Mouse (Mus musculus) lung, postnatal 36 days (tissue): ENCODE results near the gene Etnk1.
"Not testable (repeated sequence)": the region's sequence is repeated elsewhere in the genome, so short reads cannot be mapped to it uniquely, and the experiment has no call there.

Source experiments
- DNase-seq: peaks from one replicate; pipeline ENCODE4 v3.0.0; 2022; ENCODE audit warnings: mixed read lengths

The Etnk1 gene

DNA sequence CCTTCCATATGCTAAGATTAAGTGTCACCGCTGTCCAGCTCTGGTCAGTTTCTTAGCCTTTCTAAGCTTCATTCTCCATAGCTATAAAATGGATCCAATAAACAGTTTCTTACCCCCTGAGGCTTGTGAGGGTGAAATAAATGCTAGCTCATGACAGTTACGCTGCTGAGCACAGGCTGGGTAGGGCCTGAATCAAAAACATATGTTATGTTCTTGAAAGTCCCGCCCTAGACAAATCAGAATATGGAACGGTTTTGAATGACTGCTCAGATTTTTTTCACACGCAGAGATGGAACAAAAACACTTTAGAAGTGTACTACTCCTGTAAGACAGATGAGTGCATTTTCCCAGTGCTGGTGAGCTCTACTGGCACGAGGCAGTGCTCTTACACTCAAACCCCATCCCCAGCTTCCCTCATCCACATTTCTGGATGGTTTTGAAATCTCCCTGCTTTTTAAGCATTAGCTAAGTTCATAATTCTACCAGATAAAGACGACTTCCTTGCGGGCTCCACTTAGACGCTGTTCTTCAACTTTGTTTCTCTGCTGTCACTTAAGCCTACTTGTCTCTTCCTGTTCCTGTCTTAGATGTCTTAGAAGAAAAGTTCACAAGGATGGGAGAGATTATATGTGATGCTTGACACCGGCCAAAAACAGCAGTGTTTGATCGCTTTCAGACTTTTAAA, 4.9 kb downstream of the Etnk1 start:
- DNase-seq: no peak

DNA sequence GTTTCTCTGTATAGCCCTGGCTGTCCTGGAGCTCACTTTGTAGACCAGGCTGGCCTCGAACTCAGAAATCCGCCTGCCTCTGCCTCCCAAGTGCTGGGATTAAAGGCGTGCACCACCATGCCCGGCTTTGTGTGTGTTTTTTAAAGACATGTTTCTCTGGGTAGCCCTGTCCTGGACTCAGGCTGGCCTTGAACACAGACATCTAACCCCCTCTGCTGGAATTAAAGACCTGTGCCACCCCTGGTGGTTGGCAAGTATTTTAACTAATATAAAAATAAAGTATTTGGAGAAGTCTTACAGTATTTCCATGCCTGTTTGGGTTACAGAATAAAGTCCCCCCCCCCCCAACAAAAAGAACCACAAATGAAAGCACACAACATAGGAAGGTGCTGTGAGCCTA, 5.7 kb downstream of the Etnk1 start:
- DNase-seq: not testable (repeated sequence)

DNA sequence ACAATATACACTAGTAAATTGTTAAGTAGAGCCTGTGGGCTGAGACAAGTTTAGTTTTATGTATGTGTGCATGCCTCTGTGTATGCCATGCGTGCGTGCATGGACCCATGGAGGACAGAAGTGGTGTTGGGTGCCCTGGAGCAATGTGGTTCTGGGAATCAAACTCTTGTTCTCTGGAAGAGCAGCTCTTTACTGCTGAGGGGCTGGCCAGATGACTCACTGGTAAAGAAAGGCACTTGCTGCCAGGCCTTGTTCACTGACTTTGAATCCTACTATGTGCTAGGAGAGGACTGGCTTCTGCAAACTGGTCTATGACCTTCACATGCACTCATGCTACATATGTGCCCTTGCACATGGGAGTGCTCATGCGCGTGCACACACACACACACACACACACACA, 7.2 kb downstream of the Etnk1 start:
- DNase-seq: no peak

DNA sequence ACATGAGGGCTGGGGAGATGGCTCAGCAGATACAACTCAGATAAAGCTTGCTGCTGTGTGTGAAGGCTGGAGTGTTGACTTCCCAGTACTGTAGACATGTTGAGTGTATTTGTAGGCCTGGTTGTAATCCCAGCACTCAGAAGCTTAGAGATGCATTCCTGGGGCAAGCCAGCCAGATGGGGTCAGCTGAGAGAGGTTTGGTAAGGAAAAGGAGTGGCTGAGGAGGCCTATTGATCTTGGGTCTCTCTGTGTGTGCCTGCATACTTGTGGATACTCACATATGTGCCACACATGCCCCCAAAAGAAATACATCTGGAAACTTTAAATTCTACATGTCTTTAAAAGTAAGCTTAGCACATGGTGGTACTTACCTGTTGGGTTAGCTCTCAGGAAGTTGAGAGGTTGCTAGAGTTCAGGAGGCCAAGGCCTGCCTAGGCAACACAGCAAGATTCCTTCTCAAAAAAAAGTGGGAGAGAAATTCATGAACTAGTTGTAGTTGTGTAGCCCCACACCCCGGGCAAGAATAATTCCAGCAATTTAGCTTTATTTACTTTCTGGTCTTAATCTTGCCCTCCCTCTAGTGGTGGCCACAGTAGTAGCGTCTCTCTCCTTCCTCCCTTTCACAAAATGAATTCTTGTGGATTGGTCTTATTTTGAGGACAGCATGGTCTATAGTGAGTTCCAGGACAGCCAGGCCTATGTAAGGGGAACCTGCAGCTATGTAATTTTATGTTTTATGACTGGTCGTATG, 8.1 kb downstream of the Etnk1 start:
- DNase-seq: peak; percentile 77

DNA sequence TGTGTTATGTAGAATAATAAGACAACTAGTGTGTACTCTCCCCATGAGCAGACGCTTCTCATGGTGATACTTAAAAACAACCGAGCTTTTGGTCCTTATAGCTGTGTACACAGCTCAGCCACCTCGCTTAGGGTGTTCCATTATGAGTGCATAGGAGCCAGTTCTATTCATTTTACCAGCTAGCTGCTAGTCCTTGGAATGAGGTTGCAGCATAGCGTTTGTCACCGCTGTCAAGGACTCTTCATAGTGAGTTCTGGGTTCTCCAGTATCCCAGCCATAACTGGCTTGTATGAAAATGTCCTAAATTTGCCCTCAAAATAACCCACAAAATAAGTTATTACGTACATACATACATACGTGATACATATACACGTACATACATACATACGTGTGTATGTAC, 9.1 kb downstream of the Etnk1 start:
- no peak for DNase-seq

DNA sequence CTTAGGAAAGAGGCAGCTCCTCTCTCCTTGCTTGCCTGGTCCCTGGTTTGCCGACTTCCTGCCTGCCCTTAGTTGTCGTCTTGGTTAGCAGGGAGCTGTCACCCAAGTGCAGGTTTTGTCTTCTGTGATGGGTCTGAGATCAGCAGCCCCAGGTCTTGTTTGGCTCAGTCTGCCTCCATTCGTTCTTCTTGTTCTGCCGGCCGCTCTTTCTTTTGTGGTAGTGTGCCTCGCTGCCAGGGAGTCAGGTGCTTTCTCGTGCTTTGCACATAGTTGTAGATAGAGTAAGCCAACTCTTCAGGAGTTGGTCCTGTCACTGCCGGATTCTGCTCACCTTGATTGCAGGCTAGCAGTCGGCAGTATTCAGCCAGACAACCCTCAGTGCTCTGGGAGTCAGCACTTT, 9.6 kb downstream of the Etnk1 start:
- no peak for DNase-seq

DNA sequence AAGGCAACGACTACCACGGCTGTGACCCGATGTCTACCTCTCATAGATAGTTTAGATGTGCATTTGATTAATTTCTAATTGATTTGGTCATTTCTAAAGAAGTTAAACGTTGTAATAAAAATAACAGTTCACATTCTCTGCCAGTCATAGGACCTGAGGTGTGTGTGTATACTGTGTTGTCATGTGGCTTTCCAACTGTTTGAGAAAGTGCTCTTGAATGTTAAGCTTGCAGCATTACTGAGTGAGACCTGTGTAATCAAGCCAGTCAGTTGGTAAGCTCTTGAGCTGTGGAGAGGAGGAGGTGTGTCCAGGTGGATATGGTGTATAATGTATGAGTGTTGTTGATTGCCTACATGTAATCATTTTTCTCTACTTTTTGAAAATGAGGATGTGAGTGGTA, 12.2 kb downstream of the Etnk1 start:
- DNase-seq: peak; percentile 71

DNA sequence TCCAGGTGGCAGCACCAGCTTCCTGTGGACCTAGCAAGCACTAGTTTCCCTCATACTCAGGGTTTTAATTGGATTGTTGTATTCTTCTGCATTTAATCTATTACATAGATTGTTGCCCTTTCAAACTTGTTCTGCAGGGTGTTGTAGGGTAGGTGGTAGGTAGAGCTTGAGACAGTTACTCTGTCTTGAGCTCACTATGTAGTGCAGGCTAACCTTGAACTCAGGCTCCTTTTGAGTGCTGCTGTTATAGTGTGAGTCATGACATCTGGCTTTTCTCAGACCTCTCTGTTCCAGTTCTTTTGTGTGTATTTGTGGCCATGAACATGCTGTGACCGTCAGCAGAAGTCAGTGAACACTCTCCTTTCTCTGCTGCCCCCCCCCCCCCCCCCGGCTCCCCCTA, 12.7 kb downstream of the Etnk1 start:
- DNase-seq: no peak

DNA sequence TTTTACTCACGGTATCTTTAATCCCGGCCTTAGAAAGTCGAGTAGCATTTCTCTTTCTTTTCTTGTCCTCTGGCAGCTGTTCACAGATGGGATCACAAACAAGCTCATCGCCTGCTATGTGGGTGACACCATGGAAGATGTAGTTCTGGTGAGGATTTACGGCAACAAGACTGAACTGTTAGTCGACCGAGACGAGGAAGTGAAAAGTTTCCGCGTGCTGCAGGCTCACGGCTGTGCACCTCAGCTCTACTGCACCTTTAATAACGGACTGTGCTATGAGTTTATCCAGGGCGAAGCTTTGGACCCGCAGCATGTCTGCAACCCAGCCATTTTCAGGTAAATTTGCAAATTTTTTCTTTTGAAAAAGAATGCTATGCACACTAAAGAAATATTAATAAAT, 13.5 kb downstream of the Etnk1 start:
- DNase-seq: no peak

DNA sequence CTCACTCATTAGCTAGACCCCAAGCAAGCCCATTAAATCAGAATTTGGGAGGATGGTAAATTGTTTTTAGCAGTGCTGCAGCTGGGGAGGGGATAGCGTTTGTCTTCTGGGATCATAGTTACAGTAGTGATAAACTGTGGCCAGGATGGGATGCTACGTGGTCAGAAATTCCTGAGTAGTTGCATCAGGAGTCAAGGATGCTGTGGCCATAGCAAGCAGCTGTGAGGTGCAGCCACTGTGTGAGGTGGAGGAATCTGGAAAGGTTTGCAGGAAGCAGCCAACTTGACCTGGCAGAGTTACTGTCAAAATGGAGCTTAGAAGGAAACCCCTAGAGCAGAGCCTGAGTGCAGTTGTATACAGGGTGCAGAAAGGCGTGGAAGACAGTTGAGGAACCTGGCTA, 17.1 kb downstream of the Etnk1 start:
- no peak for DNase-seq

DNA sequence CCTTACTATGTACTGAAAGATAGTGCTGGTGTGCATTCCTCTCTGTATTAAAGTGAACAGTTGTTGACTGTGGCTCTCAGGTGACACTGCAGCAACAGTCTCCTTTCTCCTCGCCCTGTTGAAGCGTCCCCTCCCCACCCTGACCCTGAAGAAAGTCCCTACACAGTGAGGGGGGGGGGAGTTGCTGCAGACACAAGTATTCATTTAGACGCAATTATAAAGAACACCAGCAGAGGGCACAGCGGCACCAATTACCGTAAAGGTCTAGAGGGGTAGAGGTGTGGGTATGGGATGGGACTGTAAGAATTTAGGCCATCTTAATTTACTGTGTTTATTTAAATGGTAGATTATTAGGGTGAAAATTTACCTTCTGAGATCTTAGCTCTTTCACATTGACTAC, 17.7 kb downstream of the Etnk1 start:
- peak; percentile 50 for DNase-seq

DNA sequence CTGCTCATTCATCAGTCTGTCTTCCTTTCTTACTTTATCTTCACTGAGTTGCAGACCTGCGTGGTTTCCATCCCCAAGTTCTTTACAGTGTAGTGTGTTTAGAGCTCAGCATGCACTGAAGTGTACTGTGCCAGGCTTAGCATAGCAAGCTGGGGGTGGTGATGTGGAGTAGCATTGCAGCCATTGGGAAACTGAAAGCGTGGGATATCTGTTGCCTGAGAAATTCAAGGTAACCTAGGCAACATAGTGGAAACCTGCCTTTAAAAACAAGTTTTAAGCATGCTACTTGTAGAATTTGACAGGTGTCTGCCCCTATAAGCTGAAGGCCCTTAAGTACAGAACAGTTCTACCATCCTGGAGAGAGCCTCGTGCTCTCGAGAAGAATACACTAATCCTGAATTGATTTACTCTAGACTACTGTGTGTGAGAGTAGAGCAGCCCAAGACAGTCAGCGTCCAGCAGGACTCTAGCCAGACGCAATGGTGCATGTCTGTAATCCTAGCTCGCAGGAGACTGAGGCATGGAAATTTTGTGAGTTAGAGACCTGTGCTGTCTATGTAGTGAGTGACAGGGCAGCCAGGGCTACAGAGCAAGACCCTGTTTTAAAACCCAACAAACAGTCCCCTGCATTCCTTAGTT, 23.9 kb downstream of the Etnk1 start:
- DNase-seq: no peak

DNA sequence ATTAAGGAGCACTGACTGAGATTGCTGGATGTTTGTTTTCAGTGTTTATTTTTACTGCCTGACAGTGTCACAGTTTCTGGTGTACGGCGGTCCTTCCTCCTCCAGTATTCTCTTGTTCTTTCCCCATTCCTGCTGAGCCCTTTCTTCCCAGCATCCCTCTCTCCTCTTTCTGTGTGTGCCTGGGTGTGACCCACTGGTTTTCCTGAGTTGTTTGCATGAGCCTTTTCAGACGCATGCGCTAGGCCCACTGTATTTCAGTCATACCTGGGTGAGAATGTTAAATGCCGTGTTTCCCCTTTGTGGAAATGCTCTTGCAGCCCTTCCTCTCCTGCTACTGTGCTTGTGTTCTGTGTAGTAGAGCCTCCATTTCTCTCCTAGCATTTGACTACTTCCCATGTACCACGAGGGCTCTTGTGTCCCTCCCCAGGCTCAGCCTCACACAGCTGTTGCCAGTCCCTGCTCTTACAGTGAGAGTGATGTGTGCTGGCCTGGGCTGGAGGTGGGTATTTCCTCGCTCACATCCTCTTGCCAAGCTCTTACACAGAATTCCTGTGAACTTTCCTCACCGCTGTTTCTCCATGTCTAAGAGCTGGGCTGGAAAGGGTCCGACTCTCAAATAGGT, 24.6 kb downstream of the Etnk1 start:
- DNase-seq: no peak

DNA sequence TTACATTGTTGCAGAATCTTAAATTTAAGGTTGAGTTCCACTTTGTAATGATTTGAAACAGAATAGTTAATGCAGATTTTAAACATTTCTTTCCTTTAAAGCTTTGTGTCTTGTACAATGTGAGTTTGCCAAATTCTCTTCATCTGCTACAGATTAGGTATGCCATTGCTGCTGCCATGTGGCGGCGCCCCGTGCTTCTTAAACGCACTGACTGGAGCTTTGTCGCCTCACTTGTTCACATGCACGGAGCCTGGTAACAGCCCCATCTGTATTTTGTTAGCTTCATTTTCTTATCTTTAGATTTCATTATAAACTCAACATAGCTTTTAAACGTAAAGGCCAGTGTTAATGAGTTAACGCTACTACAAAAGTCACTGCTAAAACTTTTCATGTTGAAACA, 25.7 kb downstream of the Etnk1 start:
- DNase-seq: no peak

DNA sequence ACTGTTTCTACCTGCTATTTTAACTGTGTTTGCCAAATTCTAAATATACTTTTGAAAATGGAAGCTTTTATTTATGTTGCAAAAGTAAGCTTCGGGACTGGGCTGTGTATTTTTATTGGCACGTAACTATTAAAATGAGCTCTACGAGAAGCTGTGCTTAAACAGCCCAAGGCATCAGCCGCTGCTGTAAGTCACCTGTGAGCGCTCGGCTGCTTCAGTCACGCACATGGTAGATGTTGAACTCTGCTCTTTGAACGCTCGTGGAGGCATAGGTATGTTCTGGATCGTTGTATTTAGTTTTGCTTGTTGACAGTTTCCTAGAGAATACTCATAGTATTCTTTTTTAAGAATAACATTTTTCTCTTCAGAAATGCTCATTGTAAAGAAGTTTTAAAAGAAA, 26.1 kb downstream of the Etnk1 start:
- DNase-seq: no peak

DNA sequence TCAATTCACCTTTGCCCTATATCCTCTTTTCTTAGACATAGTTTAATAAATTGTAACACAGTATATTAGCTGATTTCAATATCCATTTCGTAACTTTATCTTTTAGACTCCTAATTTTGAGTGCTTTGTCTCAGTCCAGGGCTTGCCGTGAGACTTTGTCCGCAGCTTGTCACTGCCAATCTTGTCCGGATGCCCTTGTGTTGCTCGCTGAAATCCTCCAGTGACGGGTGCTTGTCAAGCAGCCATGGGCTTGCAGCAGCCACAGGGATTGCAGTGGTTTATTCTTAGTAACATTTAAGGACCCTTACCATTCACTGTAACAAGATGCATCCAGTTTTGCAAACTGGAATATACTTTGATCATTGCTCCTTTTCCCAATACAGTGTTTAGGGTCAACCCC, 26.6 kb downstream of the Etnk1 start:
- no peak for DNase-seq

DNA sequence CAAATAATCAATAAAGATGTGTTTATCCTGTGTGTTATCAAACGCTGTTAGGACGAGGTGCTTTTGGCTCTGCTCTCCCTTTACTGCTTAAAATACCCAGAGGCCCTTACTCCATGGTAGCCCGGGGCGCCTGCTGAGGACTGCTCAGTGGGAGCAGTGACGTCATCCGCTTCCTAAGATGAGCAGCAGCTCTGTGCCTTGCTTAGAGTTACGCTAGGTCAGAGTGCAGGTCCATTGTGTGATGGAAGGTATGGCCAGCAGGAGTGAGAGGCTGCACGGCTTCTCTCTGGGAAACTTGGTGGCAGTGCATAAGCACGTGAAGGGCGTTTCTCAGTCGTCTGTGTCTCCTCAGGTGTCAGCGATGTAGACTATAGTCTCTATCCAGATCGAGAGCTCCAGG, 30.0 kb downstream of the Etnk1 start:
- DNase-seq: no peak

DNA sequence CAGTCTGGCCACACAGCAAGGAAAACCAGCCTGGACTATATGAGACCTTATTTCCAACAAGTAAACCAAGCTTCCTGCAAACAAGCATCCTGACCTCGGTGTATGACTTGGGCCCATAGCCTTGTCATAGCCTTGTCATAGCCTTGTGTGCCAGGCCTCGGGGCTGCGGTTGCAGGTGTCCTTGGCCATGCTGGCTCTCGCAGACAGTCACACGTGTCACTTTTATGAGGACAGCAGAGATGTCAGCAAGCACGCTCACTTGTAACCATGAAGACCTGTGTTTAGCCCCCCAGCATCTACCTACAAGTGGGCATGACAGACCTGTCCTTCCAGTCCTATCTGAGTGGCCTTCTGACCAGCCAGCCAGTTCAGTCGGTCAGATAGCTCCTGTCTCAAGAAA, 31.4 kb downstream of the Etnk1 start:
- no peak for DNase-seq

DNA sequence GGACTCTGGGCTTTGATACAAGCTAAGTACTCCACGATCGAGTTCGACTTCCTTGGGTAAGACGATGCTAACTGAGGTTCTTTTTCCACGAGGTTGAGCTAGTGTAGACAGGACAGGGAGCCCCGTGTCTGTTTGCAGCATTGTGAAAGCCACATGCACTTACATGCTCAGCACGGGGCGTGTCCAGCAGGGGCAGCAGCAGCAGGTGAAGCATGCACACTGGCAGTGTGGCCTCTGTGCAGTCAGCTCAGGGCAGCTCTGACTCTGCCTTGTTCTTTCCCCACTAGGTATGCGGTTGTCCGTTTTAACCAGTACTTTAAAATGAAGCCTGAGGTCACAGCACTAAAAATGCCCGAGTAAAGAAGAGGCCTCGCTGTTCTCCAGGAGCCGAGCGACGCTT, 36.1 kb downstream of the Etnk1 start:
- no peak for DNase-seq

DNA sequence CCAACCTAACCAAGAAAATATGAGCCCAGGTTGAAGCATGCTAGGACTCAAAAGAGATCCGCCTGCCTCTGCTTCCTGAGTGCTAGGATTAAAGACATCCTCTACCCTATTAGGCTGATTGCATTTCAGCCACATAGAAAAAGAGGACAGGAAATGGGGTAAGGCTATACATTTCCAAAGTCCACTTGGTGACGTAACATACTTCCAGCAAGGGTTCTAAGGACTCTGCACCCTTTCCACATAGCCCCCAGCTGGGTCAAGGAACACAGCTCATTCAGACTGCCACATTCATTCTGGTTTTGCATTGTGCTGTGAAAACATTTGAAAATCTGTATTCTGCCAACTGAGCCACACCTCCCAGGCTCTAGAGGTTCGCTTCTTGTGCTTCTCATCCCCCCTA, 41.9 kb downstream of the Etnk1 start:
- no peak for DNase-seq

DNA sequence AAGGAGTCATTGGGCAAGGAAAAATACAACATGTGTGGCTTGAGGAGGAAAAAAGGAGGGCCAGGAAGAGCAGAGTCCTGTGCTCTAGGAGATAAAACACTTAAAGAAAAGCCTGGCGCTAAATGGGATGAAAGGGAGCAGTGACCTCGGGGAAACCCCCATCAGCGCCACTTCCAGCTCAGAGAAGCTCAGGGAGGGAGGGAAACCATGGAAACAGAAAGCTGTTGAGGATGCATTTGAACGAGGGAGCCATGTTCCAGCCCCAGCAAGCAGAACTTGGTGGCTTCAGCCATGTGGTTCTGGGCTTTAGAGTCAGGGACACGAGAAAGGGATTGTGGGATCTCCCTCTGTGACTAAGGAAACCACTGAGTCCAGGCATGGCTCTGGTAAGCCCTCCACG, 45.7 kb downstream of the Etnk1 start:
- no peak for DNase-seq

DNA sequence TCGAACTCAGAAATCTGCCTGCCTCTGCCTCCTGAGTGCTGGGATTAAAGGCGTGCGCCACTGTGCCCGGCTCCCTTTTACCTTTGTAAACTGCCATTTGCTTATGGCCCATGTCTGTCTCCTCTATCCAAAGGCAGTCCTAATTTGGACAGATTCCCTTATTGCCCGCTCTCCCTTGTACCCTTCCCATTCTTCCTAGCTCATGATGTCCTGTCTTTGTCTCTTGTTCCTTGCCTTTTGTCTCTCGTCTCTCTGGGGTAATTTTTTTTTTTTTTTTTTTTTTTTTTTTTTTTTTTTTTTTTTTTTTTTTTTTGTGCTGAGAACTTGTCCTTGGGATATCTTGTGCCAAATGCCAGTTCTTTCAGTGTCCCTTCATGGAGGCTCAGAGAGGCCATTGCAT, 46.4 kb downstream of the Etnk1 start:
- no peak for DNase-seq

DNA sequence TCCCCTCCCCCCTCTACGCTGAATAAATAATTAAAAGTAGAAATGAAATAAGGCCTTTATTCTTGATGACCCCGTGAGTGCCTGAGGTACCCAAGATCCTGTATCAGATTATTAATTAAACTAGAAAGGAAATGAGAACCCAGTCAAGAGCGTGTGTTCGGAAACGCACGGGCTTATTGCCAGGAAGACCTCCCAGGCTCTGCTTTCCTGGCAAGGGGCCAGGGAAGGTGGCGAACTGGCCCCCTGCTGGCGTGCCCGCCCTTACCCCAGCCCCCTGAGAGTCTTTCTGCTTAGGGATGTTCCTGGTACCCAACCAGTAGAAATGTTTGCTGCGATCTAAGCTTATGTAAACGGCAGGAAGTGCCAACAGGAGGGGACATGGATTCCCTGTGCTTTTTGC, 49.2 kb downstream of the Etnk1 start:
- no peak for DNase-seq

DNA sequence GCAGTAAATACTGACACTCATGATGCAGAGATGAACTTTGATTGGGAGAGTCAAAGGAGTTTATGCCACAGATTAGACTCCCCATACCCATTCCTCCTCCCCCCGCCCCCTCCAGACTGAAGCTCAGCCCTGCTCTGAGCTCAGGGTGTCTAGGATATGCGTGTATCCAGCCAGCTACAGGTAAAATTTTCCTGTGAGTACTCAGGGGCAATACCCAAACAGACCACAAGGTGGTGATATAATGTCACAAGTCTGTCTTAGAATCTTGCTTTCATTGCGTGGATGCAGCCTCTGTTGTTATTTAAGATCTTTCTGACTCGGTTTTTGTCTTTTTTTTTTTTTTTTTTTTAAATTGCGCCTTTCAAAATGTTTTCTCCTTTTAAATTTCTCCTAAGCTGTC, 52.3 kb downstream of the Etnk1 start:
- DNase-seq: peak; percentile 92
